Mouse (Mus musculus) small intestine, adult 2 months (tissue): ENCODE measurements at regions not wholly inside any gene's neighbourhood (a gene's known extent, or its start where the extent isn't known, plus 50 kb on each side); places are given as distances from the start of the nearest gene placed in this dataset.

Source experiments
- CTCF ChIP-seq: fragments of 200-500 bp; IDR thresholded peaks from 2 replicates; pipeline ENCODE4 v1.5.1; 2012; ENCODE audit warnings: low read depth, mild to moderate bottlenecking, control low read depth, inconsistent platforms, low read length, moderate library complexity, mixed read lengths; ENCODE audit not compliant: insufficient replicate concordance, insufficient read length; ENCODE audit errors: extremely low read depth
- POLR2A ChIP-seq: fragments of 200-500 bp; IDR thresholded peaks from 2 replicates; pipeline ENCODE4 v1.6.1; 2012; ENCODE audit warnings: low read depth, mild to moderate bottlenecking, control low read depth, inconsistent platforms, low read length, moderate library complexity

- TF ChIP-seq CTCF (no peak), POLR2A (no peak)
Observed at GRCm38 (mm10) chr6:143634334-143634733, 467.3 kb downstream of the Etnk1 start.
